Mouse (Mus musculus) thymus, adult 18-20 months (tissue): ENCODE results near the gene Wnt10a.
"Not testable (repeated sequence)": the region's sequence is repeated elsewhere in the genome, so short reads cannot be mapped to it uniquely, and the experiment has no call there.

Experiments used
- DNase-seq, 2 experiments: peaks; one replicate each; pipeline ENCODE4 v3.0.0; 2022; ENCODE audit warnings: mixed read lengths in 2 of 2

The Wnt10a gene

DNA sequence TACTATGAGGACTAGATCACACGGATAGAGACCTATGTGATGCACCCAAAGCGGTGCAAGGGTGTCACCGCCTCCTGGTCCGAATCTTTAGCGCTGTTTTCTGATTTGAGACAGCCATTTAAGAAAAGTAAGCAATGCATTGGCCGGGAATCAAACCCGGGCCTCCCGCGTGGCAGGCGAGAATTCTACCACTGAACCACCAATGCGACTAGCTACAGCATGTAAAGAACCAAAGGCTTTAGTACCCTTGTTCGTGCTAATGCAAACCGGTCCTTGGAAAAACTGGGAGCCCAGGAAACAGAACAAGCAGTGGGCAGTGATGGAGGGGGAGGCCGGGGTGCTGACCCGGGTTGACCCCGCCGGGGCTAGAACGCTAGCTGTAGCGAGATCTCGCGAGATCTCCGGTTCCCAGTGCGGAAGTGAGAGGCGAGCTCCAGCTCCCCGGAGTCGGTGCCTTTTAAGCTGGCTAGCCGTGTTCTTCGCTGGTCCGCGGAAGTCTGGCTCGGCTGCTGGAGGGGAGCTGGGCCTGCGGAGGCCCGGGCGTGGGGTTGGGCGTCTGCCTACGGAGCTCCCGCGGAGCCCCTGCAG, 25.4 kb downstream of the Wnt10a start:
- peak; percentile 83 to 87 for DNase-seq

- DNase-seq = no peak
Measured at GRCm38 (mm10) chr1:74817219-74817618, 25.9 kb downstream of the Wnt10a start.

DNA sequence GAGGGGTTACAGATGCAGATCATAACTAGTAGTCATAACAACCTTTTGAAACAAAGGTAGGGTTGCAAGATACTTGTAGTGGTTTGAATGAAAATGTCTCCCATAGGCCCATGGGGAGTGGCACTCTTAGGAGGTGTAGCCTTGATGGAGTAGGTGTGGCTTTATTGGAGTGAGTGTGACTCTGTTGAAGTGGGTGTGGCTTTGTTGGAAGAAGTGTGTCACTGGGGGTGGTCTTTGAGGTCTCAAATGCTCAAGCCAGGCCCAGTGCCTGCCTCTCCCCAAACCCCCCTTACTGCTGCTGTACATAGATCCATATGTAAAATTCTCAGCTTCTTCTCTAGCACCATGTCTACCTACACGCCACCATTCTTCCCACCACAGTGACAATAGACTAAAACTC, 27.2 kb downstream of the Wnt10a start:
- DNase-seq = no peak

- DNase-seq = not testable (repeated sequence)
Measured at GRCm38 (mm10) chr1:74823598-74823997, 32.3 kb downstream of the Wnt10a start.

DNA sequence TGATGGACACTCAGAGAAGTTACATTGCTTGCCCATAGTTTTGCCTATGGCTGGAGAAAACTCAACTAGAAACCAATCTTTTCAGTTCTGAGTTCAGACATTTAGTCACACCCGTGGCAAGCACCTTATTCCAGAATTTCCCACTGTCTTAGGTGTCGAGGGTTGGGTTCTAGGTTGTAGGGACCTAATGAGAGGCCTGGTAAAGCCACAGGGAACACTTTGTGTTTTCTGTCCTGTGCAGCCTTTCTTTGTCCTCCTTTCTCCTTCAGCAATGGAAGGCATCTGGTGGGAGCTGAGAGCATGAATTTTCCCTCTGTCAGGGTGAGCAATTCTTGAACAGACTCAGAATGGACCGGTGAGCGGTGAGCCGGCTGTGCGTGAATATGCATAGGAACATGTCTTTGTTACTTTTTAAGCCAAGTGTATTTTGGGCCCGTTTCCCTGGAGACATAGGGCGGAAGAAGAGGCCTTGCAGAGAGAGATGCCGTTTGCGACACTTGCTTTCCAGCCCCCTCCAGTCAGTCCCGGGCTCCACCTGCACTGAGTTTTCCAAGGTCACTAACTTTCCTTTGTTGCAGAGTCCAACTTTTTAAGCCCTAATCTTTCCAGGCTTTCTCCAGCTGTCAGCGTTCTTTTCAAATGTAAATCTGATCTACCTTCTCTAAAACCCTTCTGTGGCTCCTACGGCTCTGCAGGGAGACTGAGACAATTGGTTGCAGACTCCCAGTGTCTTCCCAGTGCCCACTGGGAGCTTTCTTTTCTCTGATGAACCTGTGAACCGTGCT, 33.4 kb downstream of the Wnt10a start:
- DNase-seq = no peak

DNA sequence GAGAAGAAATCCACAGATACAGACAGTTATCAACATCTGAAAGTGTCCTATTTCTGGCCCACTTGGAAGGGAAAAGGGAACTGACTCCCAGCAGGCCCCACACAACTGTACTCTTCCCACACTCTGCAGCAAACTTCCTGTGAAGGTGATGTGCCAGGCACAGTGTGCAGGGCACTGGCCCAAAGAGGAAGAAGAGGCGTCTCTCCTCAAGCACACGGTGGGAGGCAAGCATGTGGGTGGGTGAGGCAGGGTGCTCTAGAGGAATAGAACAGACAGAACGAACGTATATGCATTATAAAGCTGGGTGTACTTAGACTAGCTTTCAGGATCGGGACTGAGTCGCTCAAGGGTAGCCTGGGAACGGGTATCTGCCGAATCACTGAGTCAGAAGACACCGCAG, 38.7 kb downstream of the Wnt10a start:
- no peak for DNase-seq

DNA sequence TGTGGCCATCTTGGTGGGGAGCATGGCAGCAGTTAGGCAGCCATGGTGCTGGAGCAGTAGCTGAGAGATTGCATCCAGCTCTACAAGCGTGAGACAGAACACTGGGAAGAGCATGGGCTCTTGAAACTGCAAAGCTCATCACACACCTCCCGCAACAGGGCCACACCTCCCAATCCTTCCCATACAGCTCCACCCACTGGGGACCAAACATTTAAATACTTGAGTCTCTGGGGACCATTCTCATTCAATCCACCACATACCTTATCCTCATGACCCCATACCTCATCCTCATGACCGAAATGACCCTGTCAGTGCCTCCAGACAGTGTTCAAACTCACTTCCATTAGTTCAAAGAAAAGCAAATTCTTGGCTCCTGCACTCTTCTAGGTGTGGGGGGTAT, 41.9 kb downstream of the Wnt10a start:
- DNase-seq = no peak

DNA sequence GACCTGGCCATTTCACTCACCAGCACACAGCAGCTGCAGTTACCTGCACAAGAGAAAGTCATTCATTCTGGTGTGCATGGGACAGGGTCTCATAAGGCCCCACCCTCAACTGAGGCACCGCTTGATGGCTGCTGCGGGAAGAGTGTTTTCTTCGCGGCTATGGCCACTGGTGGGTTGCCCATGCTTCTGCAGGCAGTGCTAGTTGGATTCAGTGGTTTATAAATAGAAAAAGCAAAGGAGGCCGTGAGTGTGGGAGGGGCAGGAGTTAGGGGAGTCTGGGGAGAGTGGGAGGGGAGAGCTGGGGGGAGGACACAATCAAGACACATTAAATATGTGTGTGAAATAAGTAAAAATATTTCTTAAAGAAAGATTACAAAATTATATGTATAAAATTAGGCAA, 51.8 kb downstream of the Wnt10a start:
- no peak for DNase-seq

DNA sequence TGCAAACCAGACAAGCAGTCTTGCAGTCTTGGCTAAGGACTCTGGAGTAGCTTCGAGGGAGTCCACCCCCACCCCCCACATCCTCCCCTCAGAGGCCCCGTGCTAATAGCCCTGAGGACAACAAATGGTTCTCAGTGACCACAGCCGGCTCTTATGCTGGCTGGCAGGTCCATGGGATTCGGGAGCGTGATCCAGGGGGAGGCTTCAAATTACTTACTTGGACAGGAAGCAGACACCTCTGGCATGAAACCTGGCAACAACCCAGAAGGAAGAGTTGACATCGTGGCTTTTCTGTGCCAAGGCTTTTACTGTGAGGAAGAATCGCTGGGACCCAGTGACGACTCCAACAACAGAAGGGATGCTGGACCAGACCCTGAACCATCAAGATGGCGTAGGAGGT, 55.0 kb downstream of the Wnt10a start:
- no peak for DNase-seq

DNA sequence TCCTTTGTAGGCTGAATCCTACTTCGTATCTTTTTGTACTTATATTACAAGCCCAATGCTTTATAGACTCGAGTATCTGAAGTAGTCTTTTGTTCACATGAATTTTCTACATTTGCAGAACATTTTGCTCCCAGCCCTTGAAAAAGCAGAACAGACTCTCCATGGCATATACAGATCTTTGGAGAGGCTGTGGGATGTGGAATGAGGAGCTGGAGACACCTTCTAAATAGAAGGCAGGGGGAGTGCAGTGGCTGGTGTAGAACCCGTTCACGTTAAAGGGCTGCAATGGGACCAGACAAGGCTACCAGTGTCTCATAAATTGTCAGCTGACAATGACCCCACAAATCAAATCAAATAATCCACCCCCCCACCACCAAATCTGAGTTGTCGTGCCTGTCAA, 57.6 kb downstream of the Wnt10a start:
- no peak for DNase-seq

DNA sequence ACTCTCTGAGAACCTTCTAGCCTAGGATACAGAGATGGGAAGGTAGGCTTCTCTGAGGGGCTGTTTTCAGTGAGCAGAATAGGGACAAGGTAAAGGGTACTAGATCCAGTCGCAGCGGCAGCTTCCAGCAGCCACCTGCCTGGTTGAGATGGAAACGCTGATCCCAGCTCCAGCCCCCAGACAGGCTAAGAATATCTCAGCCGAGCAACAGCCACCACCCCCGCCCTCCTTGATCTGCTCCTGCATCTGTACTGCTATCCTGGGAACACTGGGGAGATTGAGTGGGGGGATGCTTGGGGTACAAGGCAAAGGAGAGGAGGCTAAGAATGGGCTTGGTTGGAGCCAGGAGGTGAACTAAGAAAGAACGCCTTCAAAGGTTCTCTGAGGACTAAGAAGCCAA, 58.9 kb downstream of the Wnt10a start:
- no peak for DNase-seq

GRCm38 (mm10) chr1:74851001-74851775, 59.9 kb downstream of the Wnt10a start:
- DNase-seq = no peak
